Mouse (Mus musculus) MEL-GATA-1-ER (cell line): ENCODE results near the gene Sfmbt2.
"Not testable (repeated sequence)": the region's sequence is repeated elsewhere in the genome, so short reads cannot be mapped to it uniquely, and the experiment has no call there.

Experiments
- DNase-seq: peaks from one replicate; pipeline ENCODE4 v3.0.0-alpha.2; 2012; ENCODE audit warnings: low read depth; ENCODE audit errors: extremely low read depth

Sfmbt2 gene

GRCm38 (mm10) chr2:10370176-10370575, at the start of gene Sfmbt2:
Gene Sfmbt2, plus strand, starts transcription at chr2:10370510.
- DNase-seq = no peak

GRCm38 (mm10) chr2:10321093-10321492, 49.2 kb upstream of the Sfmbt2 start:
- DNase-seq = no peak

DNA sequence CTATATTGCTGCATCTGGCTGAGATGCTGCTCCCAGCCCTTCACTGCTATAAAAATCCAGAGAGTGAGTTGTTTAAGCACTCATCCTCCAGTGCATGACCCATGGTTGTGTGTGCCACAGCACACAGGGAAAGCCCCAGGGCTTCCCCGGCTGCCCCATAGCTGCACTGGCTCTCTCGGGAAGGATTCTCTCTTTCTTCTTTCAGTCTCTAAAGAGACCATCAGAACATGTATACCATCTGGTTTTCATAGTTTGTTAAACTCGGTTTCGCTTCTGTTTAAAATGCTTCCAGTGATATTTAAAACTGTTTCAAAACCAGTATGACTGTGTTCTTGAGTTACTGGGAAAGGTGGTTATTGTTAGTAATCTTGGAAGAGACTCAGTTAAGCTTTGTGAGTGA, 47.1 kb upstream of the Sfmbt2 start:
- no peak for DNase-seq

GRCm38 (mm10) chr2:10324980-10325379, 45.3 kb upstream of the Sfmbt2 start:
- DNase-seq = no peak

DNA sequence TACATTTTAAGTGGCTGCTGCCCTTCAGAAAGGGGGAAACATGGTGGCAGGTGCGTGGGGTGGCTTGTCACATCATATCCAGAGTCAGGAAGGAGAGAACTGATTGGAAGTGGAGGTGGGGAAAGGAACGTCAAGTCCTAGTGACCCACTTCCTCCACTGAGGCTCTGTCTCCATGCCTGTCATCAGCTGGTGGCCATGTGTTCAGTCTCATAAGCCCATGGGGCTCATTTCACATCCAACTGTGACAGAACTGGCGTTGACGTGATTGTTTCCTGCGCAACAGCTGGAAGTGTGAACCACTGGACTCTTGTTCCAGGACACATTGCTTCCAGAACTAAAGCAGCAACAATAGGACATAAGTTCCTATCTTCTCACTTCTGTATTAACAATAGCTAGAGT, 40.1 kb upstream of the Sfmbt2 start:
- no peak for DNase-seq

GRCm38 (mm10) chr2:10334299-10334698, 36.0 kb upstream of the Sfmbt2 start:
- DNase-seq = no peak

GRCm38 (mm10) chr2:10335037-10335608, 35.2 kb upstream of the Sfmbt2 start:
- DNase-seq = no peak

DNA sequence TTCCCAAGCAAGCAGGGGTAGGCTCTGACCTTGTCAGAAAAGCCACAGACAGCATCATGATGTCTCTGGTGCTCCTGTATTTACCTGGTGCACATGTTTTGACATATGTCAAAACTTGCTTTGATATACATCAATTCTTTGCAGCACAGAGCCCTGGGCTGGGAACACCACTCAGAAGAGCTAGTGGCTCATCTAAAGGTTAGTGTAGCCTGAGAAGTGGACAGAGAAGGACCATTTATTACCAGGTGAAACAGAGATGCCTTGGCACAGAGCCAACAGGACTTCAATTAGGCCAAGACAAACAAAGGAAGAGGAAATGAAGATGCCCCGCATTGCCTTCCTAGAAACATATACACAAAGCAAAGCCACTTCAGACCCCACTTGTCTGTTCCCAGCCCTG, 30.3 kb upstream of the Sfmbt2 start:
- DNase-seq = no peak

- no peak for DNase-seq
Measured at GRCm38 (mm10) chr2:10343523-10343922, 26.8 kb upstream of the Sfmbt2 start.

- DNase-seq = not testable (repeated sequence)
Measured at GRCm38 (mm10) chr2:10344073-10344472, 26.2 kb upstream of the Sfmbt2 start.

- DNase-seq = no peak
Measured at GRCm38 (mm10) chr2:10347193-10347592, 23.1 kb upstream of the Sfmbt2 start.

- DNase-seq = no peak
Measured at GRCm38 (mm10) chr2:10348036-10348435, 22.3 kb upstream of the Sfmbt2 start.

DNA sequence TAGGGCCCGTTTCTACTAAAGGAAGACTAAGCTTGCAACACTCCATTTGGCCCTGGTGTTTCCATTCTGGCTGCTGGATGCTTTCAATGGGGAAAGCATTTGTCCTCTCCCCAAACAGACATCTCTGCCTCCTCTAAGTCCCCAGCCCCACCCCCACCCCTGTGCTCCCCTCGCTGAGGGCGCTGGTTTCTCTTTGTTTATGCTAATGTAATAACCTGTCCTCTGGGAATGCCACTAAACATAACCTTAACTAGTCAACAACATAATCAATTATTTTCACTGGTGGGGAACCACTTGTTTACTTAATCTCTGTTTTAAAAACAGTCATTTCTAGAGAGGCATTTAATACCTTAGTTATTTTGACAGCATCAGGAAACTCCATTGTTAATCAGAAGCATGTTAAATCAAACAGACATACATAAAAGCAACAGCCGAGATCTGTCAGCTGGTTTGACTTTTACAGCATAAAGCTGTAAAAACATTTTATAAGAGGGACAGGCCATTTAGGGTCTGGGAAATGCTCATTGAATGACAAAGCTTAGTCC, 20.0 kb upstream of the Sfmbt2 start:
- DNase-seq = no peak

- DNase-seq = no peak
Measured at GRCm38 (mm10) chr2:10351125-10351524, 19.2 kb upstream of the Sfmbt2 start.

- DNase-seq = no peak
Measured at GRCm38 (mm10) chr2:10352887-10353286, 17.4 kb upstream of the Sfmbt2 start.

GRCm38 (mm10) chr2:10353889-10354288, 16.4 kb upstream of the Sfmbt2 start:
- no peak for DNase-seq

DNA sequence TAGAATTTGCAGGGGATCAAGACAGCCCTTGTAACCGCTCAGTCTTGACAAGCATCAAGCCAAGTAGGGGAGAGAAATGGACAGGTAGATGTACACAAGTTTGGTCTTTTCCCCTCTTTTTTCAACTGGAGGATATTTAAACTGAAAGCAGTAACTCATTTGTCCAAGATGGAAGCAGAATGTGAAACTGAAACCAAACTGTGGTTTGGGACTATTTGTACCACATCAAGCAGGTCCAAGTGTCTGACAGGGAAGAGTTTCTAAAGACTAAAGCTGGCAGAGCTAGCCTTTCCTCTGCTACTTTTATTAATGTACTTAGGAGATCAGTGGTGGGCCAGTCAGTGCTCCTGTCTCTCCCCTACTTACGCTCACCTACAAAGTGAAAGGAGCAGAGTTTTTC, 10.4 kb upstream of the Sfmbt2 start:
- DNase-seq = no peak

DNA sequence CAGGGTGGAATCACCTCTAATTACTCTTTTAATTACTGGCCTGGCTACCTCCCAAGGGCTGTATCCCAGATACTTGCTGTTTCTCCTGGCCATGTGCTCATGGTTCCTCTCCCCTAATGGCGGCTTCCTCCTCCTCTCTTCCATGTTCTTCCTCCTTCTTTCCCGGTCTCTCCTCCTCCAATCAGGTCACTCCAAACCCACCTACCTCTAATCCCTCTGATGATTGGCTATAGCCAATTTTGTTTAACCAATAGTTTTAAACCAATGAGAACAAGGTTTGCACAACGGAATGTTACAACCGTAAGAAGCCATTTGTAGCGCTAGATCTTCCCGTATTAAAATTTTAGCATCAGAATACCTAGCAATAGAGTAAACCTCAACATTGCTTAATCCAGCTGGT, 5.2 kb upstream of the Sfmbt2 start:
- DNase-seq = no peak

DNA sequence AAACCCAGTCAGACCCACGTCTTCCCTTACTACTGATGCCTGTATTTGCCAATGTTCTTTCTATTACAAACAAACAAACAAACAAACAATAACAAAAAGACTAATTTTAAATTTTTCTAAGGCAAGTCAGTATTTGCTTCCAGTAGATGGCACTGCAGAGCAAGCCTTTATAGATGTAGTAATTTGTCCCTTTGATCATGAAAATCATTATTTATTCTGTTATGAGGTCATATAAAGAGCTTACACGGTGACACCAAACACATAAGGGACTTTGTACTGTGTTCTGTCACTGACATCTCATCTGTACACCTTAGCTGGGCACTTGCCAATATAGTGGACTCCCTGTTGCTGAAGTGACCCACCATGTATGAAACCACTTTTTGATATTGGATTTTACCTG, 4.0 kb upstream of the Sfmbt2 start:
- DNase-seq = no peak

- DNase-seq = no peak
Measured at GRCm38 (mm10) chr2:10369676-10370075, 634 bp upstream of the Sfmbt2 start.

DNA sequence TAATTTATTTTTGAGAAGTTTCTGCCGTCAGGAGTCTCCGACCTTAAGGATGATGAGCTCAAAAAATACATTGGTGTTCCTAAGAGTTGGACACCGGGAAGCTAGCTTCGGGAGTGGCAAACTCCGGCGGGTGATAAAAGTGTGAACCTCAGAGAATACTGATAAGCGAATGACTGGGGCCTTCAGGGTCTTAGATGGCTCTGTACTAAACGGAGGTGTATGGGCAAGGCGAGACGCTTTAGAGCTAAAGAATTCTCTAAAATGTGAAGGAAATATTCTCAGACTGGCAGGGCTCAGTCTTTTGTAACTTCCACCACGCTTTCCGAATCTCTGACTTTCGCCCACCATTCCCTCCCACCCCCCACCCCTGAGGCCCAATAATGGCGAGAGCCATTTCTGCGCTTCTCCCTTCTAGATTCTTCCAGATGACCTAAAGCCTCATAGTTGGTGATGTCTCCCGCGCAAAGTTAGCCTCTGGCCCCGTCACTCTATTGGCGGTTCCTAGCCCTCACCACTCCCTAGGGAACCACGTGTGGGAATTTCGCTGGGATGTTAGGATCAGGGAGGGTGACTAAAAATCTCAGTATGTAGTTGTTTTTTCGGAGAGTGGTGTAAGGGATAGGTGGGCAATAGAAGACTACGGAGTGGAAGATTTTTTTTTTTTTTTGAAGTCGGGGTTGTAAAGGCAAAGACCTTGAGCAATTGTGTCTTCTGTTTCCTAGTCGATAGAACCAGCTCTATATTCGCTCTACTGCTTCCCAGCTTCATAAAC, 563 bp downstream of the Sfmbt2 start:
- DNase-seq = no peak

DNA sequence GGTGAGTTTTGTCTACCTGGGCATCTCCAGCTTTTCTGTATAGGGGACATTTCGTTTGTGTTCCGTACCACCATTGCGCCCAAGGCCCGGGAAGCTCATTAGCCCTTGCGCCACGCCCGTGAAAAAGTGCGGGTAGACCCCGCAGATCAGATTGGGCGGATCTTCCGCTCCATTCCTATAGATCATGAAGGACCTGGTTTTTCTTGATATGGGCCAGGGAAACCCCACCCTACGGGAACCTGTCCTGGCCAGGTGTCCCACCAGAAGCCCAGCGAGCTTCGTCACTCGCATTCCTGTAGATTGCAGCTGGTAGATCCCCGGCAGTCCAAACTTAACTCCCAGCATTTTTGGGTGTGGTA, 1.1 kb downstream of the Sfmbt2 start:
- no peak for DNase-seq

GRCm38 (mm10) chr2:10371899-10372298, 1.6 kb downstream of the Sfmbt2 start:
- DNase-seq = no peak
